Mouse (Mus musculus) monocyte, adult 5-6 weeks (primary cell): ENCODE data around the gene Cysrt1. TPM values are rescaled to one million over a fixed set of nuclear protein-coding genes. Genes with fewer than 3 reads are reported as not detected.

ENCODE experiments used
- ATAC-seq: fragments of 153-309, 156-312 bp; replicated peaks from 2 replicates; pipeline ENCODE4 v1.8.0; 2017; ENCODE audit warnings: mild to moderate bottlenecking; ENCODE audit not compliant: low TSS enrichment, insufficient number of reproducible peaks, severe bottlenecking, poor library complexity, low FRiP score
- total RNA-seq: library from RNA; stranded (forward); fragments of 200-1000, 200-491, 200-594 nt; gene quantifications from 3 replicates; pipeline ENCODE4 v1.2.3, GENCODE M21; 2017

Cysrt1 gene
- total RNA-seq, 1 experiment from 2014 or later = not detected

DNA sequence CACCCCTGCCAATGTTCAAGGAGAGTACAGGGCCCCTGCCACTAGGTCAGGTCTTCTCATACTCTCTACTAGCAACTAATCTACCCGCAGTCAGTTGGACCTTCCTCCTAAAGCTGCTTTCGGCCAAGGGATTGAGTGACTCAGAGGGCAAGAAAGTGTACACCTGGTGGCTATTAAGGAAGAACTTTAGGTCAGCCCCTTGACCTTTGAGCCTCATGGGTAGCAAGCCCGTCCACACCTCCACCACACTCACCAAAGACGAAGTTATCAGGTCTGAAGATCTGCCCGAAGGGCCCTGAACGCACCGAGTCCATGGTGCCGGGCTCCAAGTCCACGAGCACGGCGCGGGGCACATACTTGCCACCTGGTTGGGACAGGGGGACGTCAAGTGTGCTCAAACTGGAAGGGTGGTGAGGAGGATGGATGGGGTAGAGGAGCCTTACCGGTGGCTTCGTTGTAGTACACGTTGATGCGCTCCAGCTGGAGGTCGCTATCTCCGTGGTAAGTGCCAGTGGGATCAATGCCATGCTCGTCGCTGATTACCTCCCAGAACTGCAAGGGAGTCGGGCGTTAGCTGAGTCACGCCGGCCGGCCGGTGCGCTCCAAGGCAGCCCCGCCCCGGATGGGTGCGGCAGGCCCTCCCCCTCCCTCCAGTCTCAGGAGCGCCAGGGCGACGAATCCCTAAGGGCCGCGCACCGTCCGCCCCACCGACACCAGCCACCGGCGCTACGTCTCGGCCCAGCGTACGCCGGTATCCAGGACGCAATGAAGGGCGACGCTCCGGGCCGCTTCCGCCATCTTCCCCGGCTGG lies 18.4 kb downstream of the Cysrt1 start:
- ATAC-seq = peak; percentile 1; the same call in 1 of the 2 replicates

DNA sequence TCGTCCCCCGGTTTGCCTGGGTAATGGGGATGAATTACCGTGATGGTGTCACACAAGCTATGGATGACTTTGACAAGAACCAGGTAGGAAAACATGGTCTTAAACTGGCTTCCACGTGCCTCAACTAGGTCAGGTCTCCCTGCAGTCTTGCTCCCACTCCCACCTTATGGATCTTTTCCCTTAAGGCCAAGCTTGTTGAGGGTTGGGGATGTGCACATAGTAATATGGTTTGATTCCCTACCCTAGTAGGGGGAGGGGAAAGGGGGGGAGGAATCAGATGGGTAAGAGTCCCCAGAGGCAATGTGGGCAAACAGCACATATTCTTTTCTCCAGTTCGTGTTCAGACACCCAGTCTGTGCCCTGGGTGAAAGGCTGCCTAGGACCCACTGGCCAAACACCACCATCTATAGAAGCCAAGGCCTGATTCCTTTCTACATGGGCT lies 20.9 kb downstream of the Cysrt1 start:
- no peak for ATAC-seq

DNA sequence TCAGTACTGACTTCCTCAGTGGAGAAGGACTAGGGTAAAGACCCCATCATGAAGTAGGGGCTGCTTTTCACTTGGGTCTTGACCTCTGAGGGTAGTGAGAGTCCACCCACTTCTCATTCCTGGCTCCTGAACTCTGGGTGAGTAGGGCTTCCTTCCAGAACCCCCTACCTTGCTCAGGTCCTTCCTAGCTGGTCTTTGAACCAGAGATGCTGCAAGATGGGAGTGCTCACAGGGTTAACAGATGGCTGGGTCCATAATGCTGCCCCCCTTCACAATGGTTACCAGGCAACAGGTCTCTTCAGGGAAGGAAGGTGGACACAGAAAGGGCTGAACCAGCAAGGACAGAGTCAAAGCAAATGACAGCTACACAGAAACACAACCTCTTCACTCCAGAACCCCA lies 23.8 kb downstream of the Cysrt1 start, which contains the start of gene Fam166a:
Gene Fam166a (plus strand): TSS at position 301 of the 400 bp plus-strand sequence.
- no peak for ATAC-seq

DNA sequence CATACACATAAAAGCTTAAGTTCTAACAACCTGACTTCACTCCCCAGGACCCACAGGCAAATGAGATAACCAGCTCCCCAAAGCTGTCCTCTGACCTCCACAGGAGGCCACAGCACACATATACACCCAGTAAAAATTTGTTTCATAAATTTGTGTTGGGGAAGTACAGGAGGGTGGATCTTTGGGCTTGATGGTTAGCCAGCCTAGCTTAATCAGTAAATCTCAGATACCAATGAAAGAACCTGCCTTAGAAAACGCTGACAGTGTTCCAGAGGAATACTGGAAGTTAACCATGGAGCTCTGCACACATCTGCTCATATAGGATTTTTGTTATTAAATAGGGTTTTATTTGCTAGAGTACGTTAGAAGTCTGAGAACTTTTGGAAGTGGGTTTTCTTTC lies 24.6 kb downstream of the Cysrt1 start:
- no peak for ATAC-seq

DNA sequence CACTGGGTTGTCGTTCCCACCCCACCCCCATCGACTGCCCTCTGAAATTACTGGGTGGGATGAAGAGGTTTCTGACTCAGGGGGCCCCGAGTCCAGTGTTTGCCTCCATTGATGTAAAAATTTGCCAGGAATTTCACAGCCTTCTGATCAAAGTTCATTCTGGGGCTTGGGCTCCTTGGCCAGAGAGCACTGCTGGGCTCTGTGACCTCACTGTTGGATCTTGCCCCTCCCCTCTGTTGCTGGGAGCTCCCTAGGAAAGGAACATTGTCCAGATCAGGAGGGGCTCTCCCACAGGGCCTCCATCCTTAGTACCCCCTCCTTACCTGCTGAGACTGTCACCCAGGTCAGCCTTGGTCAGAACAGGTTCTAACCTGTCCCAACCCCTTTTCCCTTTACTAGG lies 27.8 kb downstream of the Cysrt1 start, which contains the start of gene Stpg3:
Gene Stpg3 (minus strand): TSS at position 194 of the 400 bp plus-strand sequence.
- ATAC-seq = no peak

DNA sequence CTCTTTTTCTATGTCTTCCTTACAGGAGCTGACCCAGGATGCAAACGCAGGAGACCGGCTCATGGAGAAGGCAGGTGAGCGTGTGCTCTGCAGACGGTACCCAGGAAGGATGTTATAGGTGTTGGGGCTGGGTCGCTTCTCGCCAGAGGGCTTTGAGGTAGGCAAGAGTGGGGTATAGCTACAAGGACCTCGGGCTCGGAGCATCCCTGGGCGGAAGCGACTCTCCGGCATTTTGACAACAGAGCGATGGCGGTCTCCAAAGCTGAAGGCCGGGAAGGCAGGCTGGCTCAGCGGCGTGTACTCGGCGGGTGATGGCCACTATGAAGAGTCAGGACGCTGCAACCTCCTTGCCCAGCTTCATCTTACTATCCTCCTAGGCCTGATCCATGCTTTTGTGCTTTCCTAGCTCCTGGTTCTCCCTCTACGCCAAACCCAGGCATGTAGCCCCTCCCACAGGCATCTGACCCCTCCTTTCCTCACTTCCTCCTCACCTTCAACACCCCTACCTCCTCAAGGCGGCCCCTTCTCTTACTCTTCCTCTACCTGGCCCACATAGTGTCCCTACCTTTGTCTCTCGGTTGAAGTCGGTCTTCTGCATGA lies 28.9 kb downstream of the Cysrt1 start:
- ATAC-seq = no peak

DNA sequence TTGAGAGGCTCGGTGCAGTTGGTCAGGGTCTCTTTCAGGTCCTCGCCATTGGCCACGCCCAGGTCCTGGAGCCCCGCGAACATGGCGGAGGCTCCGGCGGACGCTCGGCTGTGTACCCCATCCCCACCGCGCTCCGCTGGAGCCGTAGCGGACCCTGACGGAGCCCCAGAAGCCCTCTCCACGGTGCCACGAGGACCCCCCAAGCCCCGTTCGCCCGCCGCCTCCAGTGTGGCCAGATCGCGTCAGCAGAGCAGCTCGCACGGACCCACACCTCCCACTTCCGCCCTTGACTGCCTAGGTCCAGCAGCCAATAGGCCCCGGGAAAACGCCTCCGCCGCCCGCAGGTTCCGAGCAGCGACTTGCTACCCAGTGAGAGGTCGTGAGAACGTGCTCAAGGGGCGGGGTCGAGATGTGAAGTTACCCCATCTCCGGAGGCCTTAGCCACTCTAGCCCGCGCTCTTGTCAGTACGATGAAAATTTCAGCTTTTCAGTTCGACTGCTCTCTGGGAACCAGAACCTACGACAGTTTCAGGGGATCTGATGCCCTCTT lies 31.1 kb downstream of the Cysrt1 start, which contains the start of gene Nelfb:
Gene Nelfb (minus strand): TSS at position 369 of the 550 bp plus-strand sequence.
- ATAC-seq = peak; percentile 97

DNA sequence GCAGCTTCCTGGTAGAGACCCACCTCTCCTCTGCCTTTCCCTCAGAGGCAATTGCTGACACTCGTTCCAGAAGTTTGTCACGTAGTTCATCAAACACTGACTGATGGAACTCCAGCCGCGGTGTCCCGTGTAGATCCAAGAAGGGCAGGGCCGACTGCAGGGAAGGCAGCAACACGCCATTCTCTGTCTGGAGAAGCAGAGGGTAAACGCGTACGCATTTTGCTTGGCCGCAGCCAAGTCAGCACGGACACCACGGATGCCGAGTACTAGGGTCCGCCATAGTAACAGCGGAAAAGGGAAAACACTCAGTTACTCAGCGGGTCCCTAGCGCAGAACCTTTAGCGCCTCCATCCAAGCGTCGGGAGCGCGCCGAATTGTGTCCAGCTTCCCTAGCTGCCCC lies 31.6 kb downstream of the Cysrt1 start:
- ATAC-seq = peak; percentile 4; the same call in 1 of the 2 replicates

DNA sequence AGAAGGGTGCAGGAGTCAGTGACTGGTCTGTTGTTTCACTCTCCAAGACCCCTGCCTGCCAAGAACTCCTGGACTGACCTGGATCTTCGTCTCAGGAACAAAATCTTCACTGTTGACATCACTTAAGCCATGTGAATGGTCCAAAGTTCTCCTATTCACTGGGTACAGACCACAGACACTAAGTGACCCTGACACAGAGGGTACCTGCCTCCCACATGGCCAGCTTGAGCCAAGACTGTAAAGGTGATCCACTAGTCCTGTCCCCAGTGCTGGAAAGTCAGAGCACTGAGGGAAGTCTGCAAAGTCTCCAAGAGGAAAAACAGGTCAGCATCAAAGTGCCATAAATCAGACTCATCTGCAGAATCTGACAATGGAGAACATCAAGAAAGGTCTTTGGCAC lies 34.7 kb downstream of the Cysrt1 start:
- no peak for ATAC-seq

DNA sequence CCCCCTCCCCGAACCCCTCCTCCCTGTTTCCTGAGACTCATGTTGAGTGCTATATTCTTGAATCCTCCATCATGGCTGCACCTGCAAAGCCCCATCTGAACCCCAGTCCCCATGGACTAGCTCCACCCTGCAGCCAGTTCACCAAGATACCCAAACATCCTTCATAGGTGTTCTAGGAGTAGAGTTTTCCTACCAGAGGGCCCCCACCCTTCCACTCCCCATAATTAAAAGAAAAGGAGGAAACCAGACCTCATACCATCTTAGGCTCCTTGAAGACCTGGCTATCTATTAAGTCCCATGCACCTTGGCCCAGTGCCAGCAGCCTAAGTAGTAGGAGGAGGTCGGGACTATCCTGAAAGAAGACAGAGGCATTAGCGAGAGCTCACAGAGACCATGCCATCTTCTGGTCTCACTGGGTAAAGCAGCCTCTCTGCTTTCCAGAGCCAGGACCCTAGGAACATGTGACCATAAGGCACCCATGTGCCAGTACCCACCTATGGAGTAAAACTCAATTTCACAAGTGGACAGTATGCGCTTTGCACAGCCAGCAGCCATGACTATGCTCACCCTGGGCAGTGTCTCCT lies 38.5 kb downstream of the Cysrt1 start:
- ATAC-seq = no peak

DNA sequence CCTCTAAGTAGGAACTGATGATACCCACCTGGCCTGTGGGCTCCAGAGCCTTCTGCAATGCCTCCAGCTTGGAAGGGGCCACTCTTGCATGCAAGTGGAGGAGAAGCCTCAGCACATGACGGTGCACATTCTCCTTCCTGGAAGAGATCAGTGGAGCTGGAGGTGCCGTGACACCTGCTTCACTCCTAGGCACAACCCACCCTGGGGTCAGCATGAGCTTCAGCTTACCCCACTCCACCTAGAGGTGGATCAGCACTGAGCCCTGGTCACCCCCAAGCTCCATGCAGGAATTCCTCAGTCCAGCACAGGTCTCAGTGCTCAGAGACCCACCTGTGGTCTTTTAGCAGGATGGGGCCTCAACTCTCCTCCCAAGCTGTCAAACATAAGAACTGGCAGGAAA lies 41.6 kb downstream of the Cysrt1 start:
- no peak for ATAC-seq

DNA sequence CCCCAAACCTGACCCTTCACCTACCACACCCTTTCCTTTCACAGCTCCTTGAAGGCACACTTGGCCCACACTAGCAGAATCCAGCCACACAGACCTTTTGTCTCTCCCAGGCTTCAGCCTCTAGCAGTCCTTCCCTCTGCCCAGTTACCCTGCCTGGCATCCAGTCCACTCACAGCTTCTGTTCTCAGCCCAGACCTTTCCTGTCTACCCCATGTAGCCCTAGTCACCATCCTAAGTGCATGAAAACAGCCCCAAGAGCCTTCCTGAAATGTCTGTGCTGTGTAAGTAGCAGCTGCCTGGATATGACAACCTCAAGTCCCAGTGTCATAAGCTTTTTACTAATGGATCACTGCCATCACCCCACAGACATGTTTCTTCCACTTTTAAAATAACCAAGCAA lies 44.3 kb downstream of the Cysrt1 start:
- ATAC-seq = no peak

DNA sequence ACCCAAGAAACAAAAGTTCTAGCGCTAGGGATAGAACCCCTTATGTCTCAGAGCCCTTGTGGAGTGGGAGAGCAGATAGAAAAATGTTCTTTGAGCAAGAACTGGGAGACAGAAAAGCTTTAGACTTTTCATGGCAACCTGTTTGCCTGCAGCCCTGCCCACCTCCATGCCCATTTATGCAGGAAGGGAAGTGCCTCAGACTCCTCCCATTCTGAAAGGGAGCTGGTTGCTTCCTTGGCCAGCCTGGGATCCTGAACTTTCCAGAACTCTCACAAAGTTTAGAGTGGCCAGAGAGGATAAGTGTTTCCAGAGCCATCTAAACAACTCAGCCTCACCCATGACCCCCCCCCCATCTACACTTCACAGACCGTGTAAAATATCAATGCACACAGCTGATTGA lies 45.1 kb downstream of the Cysrt1 start:
- ATAC-seq = no peak

DNA sequence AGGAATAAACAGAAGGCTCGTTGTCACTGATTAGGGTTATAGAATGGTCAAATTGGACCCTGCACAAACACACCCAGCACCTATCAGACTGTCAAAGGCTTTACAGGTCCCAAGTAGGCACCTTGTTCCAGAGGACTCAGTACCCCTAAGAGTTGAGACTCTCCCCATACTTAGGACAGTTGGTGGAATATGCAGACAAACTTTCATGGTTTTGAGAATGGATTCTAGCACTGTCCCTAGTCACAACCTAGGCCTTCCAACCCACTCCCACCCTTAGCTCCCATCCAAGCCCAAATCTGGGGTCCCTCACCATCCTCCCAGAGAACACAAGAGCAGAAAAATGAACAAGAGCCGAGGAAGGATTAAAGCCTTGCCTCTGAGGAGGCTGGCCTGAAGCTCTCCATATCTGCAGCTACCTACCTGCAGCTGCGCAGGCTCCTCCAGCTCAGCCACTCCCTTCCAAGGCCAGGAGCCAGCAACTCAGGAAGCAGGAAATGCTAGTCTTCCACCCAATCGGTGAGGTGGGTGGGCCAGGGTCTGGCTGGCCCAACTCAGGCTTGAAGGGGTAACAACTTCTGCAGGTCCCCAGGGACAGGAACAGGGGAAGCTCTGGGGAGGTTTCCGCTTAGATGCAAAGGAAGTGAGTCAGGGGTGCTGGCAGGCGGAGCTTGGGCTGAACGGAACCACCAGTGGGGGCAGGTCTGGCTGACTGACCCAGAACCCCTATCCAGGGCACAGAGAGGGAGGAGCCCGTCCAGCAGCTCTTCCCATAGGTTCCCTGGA lies 45.9 kb downstream of the Cysrt1 start, which contains the start of gene Tor4a:
Gene Tor4a (minus strand): TSS at position 715 of the 783 bp plus-strand sequence.
- peak; percentile 65 for ATAC-seq

DNA sequence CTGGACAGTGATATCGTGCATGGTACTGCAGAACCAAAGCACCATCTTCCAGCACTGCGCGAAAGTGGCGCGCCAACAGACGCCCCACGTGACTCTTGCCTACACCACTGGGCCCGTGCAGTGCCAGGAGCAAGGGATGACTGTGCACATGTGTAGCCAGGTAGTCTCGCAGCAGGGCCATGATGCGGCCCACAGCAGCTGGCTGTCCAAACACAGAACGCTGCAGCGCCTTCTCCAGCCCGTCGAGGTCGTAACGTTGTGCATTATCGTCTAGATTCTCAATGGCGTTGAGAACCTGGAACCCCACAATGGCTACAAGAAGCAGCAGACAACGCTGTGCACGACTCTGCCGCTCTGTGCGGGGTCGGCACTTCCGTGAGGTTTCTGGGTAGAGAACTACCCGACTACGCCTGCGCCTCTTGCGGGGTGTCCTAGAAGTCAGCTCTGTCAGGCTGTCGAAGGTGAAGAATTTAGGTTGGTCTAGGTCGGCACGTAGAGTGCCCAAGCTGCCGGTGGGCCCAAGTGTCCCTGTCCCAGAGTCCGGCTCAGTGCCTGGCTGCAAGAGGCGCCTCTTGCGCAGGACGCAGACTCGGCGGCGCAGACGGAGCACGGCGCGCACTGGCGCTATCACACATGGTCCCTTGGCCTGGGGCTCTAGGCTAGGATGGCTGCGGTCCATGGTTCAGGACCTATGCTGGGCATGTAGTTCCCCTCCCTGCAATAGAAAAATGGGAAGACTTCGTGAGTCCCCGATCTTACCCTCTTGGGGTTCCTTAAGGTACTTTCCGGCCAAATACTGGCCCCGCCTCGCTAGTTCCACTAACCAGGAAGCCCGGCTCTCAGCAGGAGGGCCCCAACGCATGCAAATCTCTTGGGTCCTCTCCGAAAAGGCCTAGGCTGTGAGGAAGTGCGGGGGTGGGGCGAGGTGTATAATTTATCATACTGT lies 46.8 kb downstream of the Cysrt1 start:
- ATAC-seq = peak; percentile 52

DNA sequence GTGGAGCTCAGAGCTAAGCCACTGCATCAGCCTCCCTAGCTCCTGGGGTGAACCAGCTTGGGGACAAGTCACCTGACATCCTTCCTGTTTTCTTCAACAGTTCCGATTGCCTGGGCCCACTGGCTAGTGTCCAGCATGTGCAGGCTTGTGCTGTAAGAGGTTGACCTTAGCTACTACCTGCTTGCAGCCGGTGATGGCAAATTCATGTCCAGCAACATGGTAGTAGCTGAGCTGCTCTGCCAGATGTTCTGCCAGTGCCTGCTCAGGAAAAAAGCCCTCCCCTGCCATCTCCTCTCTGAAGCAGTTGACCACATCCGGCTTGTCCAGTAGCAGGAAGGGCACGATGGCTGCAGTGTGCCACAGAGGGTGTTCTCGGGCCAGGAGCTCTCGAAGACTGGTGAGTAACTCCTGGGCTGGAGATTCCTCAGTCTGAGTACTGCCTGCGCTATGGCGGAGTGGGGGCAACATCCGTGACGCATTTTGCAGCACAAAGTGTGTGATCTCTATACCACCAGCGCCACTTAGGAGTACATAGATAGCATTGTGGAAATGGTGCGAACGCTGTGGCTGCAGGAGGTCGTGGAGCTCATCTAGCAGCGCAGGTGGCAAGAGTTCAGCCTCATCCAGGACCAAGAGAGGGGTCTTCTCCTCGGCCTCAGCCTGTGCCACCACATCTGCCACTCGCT lies 47.6 kb downstream of the Cysrt1 start:
- peak; percentile 24 for ATAC-seq

DNA sequence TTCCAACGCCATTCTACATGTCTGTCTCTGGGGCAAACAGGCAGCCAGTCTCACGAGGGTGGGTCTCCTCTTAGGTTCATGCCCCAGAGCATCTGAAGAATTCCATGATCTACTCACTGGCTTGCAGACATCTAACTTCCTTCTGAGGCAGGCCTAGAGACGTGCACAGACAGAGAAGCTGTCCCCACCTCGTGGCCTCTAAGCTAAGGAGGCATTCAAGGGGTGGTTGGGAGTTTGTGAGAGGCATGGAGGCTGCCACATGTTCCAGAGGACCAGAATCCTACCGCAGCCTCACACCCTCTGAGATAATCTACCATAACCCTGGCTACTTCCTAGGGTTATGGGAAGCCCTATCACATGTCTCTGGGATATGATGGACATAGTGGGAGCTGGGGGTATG lies 48.2 kb downstream of the Cysrt1 start:
- no peak for ATAC-seq
